Mouse (Mus musculus): Measurements from ENCODE around the gene Trim16. TPM values are rescaled to one million over a fixed set of nuclear protein-coding genes. Genes with fewer than 3 reads are reported as not detected.

Gene Trim16
- polyA plus RNA-seq, 1 experiment from 2014 or later = 0.65 TPM

- Histone ChIP-seq H3K9me3 (replicated peaks) (no peaks in the 10 kb centered on the region), H3K36me3 (no peaks in the 10 kb centered on the region), H3K9ac (no peak overlapping the region), H3K4me3 (replicated peaks) (no peak overlapping the region), H3K27me3 (no peaks in the 10 kb centered on the region), H3K4me2 (no peak overlapping the region), H3K4me1 (replicated peaks) (no peaks in the 10 kb centered on the region), H3K27ac (no peak overlapping the region)
- DNase-seq (no peak), ATAC-seq (ENCODE audit: low read depth) (no peak)
These were observed 11.9 kb downstream of the Trim16 start for GRCm38 (mm10) chr11:62831906-62832305.

DNA sequence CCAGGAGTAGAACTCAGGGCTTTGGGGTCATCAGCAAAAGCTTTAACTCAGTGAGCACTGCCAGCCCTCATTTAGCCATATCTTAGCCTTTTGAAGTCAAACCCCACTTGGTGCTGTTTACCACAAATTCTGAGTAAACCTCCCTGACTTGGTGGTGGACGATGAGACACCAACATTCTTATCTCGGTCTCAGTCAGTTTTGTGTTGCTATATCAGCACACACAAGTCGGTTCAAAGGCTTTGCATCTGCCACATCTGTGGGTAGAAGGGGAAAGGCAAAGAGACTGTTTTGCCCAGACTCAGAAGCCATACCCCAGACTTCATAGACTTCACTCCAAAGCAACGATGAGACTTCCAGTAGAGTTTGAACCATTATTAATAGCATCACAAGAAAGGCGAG is 24.5 kb downstream of the Trim16 start:
- H3K4me1 ChIP-seq (replicated peaks) = peaks cover 26% of the 10 kb centered on the region
- H3K27ac ChIP-seq = no peak overlapping the region
- no peak overlapping the region for H3K9ac ChIP-seq
- H3K4me2 ChIP-seq = no peak overlapping the region
- no peaks in the 10 kb centered on the region for H3K27me3 ChIP-seq
- WGBS (ENCODE audit: insufficient replicate concordance) = 29% methylated on average over 5 of the region's 5 CpGs
- DNase-seq (no peak), ATAC-seq (ENCODE audit: low read depth) (peak; percentile 47; the same call in 1 of the 2 replicates)
- no peaks in the 10 kb centered on the region for H3K36me3 ChIP-seq
- no peak overlapping the region for H3K4me3 ChIP-seq (replicated peaks)
- H3K9me3 ChIP-seq (replicated peaks) = no peaks in the 10 kb centered on the region

GRCm38 (mm10) chr11:62845730-62846129 is 25.7 kb downstream of the Trim16 start:
- Histone ChIP-seq H3K4me1 (replicated peaks) (peaks cover 26% of the 10 kb centered on the region), H3K9ac (no peak overlapping the region), H3K9me3 (replicated peaks) (no peaks in the 10 kb centered on the region), H3K36me3 (no peaks in the 10 kb centered on the region), H3K27me3 (no peaks in the 10 kb centered on the region), H3K27ac (no peak overlapping the region), H3K4me3 (replicated peaks) (no peak overlapping the region), H3K4me2 (no peak overlapping the region)
- DNase-seq (no peak), ATAC-seq (ENCODE audit: low read depth) (no peak)
- 48% methylated on average over 3 of the region's 3 CpGs for WGBS (ENCODE audit: insufficient replicate concordance)

DNA sequence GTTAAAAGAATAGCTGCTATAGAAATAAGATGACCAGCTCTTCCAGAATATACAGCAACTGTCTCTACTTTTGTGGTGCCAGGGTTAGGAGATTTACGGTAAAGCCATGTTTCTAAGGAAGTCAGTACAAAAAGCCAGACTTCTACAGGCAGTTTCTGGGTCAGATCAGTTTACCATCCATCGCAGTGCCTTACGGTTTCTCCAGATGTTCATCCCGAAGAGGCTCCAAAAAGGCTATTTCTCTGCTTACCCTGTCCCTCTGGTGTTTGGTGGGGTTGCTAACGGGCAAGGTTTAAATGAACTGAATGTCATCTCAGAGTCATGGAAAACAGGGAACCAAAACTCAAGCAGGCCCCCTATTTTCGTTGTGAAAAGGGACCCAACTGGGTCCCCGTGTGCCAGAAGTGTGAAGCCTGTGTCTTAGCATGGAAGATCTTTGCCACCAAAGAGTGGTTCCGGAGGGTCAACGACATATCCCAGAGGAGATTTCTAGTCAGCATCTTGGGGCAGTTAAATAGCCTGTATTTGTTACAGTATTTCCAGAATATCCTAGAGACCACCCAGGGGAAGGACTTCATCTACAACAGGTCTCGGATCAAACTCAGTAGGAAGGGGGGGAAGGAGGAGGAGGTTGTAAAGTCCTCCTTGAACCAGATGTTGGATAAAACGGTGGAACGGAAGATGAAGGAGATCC is 27.1 kb downstream of the Trim16 start, which contains the start of gene Fbxw10:
Fbxw10 (plus strand) TSS at position 109 of the 694 bp plus-strand sequence.
- peak within 1 kb of the TSS; percentile 10 for H3K4me2 ChIP-seq
- H3K27me3 ChIP-seq = no peaks in the 10 kb centered on the region
- ATAC-seq (ENCODE audit: low read depth) (no peak), DNase-seq (no peak)
- H3K36me3 ChIP-seq = no peaks in the 10 kb centered on the region
- H3K9me3 ChIP-seq (replicated peaks) = no peaks in the 10 kb centered on the region
- H3K4me3 ChIP-seq (replicated peaks) = 0 out of 2 replicates have a peak within 1 kb of the TSS, but pooled peaks have one; percentile 3
- WGBS (ENCODE audit: insufficient replicate concordance) = 34% methylated on average over 12 of the region's 12 CpGs
- H3K9ac ChIP-seq = no peak within 1 kb of the TSS
- peaks cover 26% of the 10 kb centered on the region for H3K4me1 ChIP-seq (replicated peaks)
- no peak within 1 kb of the TSS for H3K27ac ChIP-seq

GRCm38 (mm10) chr11:62847655-62848191 is 27.7 kb downstream of the Trim16 start:
- Histone ChIP-seq H3K36me3 (no peaks in the 10 kb centered on the region), H3K9me3 (replicated peaks) (no peaks in the 10 kb centered on the region), H3K27me3 (no peaks in the 10 kb centered on the region), H3K27ac (no peak overlapping the region), H3K4me2 (no peak overlapping the region), H3K4me1 (replicated peaks) (peaks cover 28% of the 10 kb centered on the region), H3K4me3 (replicated peaks) (no peak overlapping the region), H3K9ac (no peak overlapping the region)
- ATAC-seq (ENCODE audit: low read depth) = no peak
- 53% methylated on average over 4 of the region's 4 CpGs for WGBS (ENCODE audit: insufficient replicate concordance)
- DNase-seq = no peak

DNA sequence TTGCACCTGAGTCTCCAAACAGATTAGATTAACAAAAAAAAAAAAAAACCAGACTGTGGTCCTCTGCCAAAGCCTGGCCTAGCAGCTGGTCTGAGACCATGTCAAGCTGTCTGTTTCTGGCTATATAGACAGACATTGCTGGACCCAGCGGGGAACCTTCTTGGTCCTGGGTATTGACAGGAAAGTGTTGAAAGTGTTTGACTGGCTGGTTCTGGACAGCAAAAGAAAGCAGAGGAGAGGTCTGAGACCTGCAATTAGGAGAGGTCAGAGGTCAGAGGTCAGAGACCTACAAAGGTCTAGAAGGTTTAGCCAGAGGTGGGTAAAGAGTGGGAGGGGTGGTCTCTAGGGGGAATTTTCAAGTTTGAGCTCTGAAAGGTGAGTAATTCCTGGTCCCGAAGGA is 28.3 kb downstream of the Trim16 start:
- no peak for DNase-seq
- Histone ChIP-seq H3K9ac (no peak overlapping the region), H3K4me3 (replicated peaks) (no peak overlapping the region), H3K36me3 (no peaks in the 10 kb centered on the region), H3K9me3 (replicated peaks) (no peaks in the 10 kb centered on the region), H3K4me1 (replicated peaks) (peaks cover 34% of the 10 kb centered on the region), H3K27ac (no peak overlapping the region), H3K4me2 (no peak overlapping the region), H3K27me3 (no peaks in the 10 kb centered on the region)
- 50% methylated on average over 2 of the region's 2 CpGs for WGBS (ENCODE audit: insufficient replicate concordance)
- ATAC-seq (ENCODE audit: low read depth) = no peak

GRCm38 (mm10) chr11:62851199-62851598 is 31.2 kb downstream of the Trim16 start:
- Histone ChIP-seq H3K27me3 (no peaks in the 10 kb centered on the region), H3K9me3 (replicated peaks) (no peaks in the 10 kb centered on the region), H3K4me1 (replicated peaks) (peaks cover 31% of the 10 kb centered on the region), H3K4me3 (replicated peaks) (no peak overlapping the region), H3K9ac (no peak overlapping the region), H3K36me3 (no peaks in the 10 kb centered on the region), H3K27ac (no peak overlapping the region), H3K4me2 (no peak overlapping the region)
- no peak for DNase-seq
- no peak for ATAC-seq (ENCODE audit: low read depth)
- WGBS (ENCODE audit: insufficient replicate concordance) = 75% methylated on average over 1 of the region's 1 CpGs

DNA sequence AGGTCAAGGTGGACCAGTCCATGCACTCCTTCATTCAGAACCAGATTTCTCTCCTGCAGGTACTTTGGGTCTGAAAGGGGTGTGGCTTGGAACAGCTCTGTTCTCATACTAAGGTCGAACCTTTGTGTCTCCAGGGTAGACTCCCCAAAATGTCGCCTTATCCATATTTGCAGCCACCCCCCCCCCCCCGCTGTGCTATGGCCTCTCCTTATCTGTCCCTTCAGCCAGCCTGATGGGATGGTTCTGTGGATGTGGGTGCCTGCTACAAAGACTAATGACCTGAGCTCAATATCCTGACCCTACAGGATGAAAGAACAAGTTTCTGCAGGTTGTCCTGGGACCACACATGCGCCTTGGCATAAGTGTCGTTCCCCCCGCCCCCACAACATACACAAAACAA is 33.3 kb downstream of the Trim16 start:
- Histone ChIP-seq H3K4me1 (replicated peaks) (peaks cover 17% of the 10 kb centered on the region), H3K4me3 (replicated peaks) (no peak overlapping the region), H3K27me3 (no peaks in the 10 kb centered on the region), H3K36me3 (no peaks in the 10 kb centered on the region), H3K9me3 (replicated peaks) (no peaks in the 10 kb centered on the region), H3K9ac (no peak overlapping the region), H3K27ac (no peak overlapping the region), H3K4me2 (peak overlapping the region; percentile 22)
- ATAC-seq (ENCODE audit: low read depth) (peak; percentile 93), DNase-seq (no peak)
- WGBS (ENCODE audit: insufficient replicate concordance) = 51% methylated on average over 6 of the region's 6 CpGs

- H3K4me2 ChIP-seq = no peak overlapping the region
- WGBS (ENCODE audit: insufficient replicate concordance) = 50% methylated on average over 4 of the region's 4 CpGs
- no peaks in the 10 kb centered on the region for H3K36me3 ChIP-seq
- H3K4me3 ChIP-seq (replicated peaks) = no peak overlapping the region
- peaks cover 13% of the 10 kb centered on the region for H3K4me1 ChIP-seq (replicated peaks)
- no peaks in the 10 kb centered on the region; the same call in 1 of the 2 replicates for H3K27me3 ChIP-seq
- no peaks in the 10 kb centered on the region for H3K9me3 ChIP-seq (replicated peaks)
- ATAC-seq (ENCODE audit: low read depth) (no peak), DNase-seq (no peak)
- no peak overlapping the region for H3K9ac ChIP-seq
- no peak overlapping the region for H3K27ac ChIP-seq
These were observed 45.5 kb downstream of the Trim16 start for GRCm38 (mm10) chr11:62865562-62865961.

- H3K4me2 ChIP-seq = no peak overlapping the region
- peaks cover 13% of the 10 kb centered on the region for H3K4me1 ChIP-seq (replicated peaks)
- 54% methylated on average over 7 of the region's 7 CpGs for WGBS (ENCODE audit: insufficient replicate concordance)
- no peaks in the 10 kb centered on the region for H3K9me3 ChIP-seq (replicated peaks)
- no peak overlapping the region for H3K4me3 ChIP-seq (replicated peaks)
- H3K9ac ChIP-seq = no peak overlapping the region
- ATAC-seq (ENCODE audit: low read depth) (no peak), DNase-seq (no peak)
- no peaks in the 10 kb centered on the region; the same call in 1 of the 2 replicates for H3K27me3 ChIP-seq
- no peak overlapping the region for H3K27ac ChIP-seq
- no peaks in the 10 kb centered on the region for H3K36me3 ChIP-seq
These were observed 46.7 kb downstream of the Trim16 start for GRCm38 (mm10) chr11:62866685-62867084.

GRCm38 (mm10) chr11:62869201-62869600 is 49.2 kb downstream of the Trim16 start:
- H3K27me3 ChIP-seq = no peaks in the 10 kb centered on the region; the same call in 1 of the 2 replicates
- WGBS (ENCODE audit: insufficient replicate concordance) = 72% methylated on average over 5 of the region's 5 CpGs
- no peak overlapping the region for H3K4me2 ChIP-seq
- H3K9ac ChIP-seq = no peak overlapping the region
- DNase-seq (no peak), ATAC-seq (ENCODE audit: low read depth) (no peak)
- no peak overlapping the region for H3K4me3 ChIP-seq (replicated peaks)
- H3K4me1 ChIP-seq (replicated peaks) = peaks cover 13% of the 10 kb centered on the region
- H3K36me3 ChIP-seq = no peaks in the 10 kb centered on the region
- H3K27ac ChIP-seq = no peak overlapping the region
- H3K9me3 ChIP-seq (replicated peaks) = no peaks in the 10 kb centered on the region
